Mouse (Mus musculus) hindbrain, embryonic 10.5 days (tissue): ENCODE measurements around the gene Nphs1. TPM values are rescaled to one million over a fixed set of nuclear protein-coding genes. Genes with fewer than 3 reads are reported as not detected.

ENCODE experiments used
- DNase-seq: peaks from one replicate; pipeline ENCODE4 v3.0.0-alpha.2; 2017; ENCODE audit warnings: low spot score
- H3K27ac ChIP-seq: fragments of 300-500 bp; sonication (generic); 2 replicates; pipeline ENCODE4 v1.5.1; 2016; ENCODE audit warnings: mild to moderate bottlenecking, moderate library complexity
- H3K27me3 ChIP-seq: fragments of 300-500 bp; sonication (generic); 2 replicates; pipeline ENCODE4 v1.6.1; 2016; ENCODE audit warnings: mild to moderate bottlenecking; ENCODE audit not compliant: poor library complexity, insufficient read depth, severe bottlenecking
- H3K36me3 ChIP-seq: fragments of 300-500 bp; sonication (generic); 2 replicates; pipeline ENCODE4 v1.6.1; 2016; ENCODE audit warnings: mild to moderate bottlenecking, moderate library complexity
- H3K4me1 ChIP-seq: fragments of 300-500 bp; sonication (generic); replicated peaks from 2 replicates; pipeline ENCODE4 v1.6.1; 2016; ENCODE audit warnings: mild to moderate bottlenecking
- H3K4me3 ChIP-seq: fragments of 300-500 bp; sonication (generic); 2 replicates; pipeline ENCODE4 v1.5.1; 2016; ENCODE audit warnings: mild to moderate bottlenecking, moderate library complexity
- H3K9me3 ChIP-seq: fragments of 300-500 bp; sonication (generic); 2 replicates; pipeline ENCODE4 v1.6.1; 2016; ENCODE audit warnings: mild to moderate bottlenecking, moderate library complexity
- WGBS: fragments of 180-500 bp; shearing (Covaris S2); methylation state at CpG from one replicate; pipeline ENCODE4 v1.1.7; 2016; 5-methylcytosine and 5-hydroxymethylcytosine counted together
- polyA plus RNA-seq: library from polyadenylated mRNA; unstranded; fragments of >200 nt; fragmentation: Nextera tagmentation; extraction: Ambion mirVana; gene quantifications from 2 replicates; pipeline ENCODE4 v1.2.1, GENCODE M21; 2016

Nphs1 gene
- polyA plus RNA-seq, result 1.7 and 4.2 TPM in 2 replicates

GRCm38 (mm10) chr7:30457629-30458330 lies at the start of gene Nphs1, which contains the start of gene Kirrel2:
Nphs1 (plus strand) TSS chr7:30458315.
Kirrel2 (minus strand) TSS chr7:30457690.
- Histone ChIP-seq H3K27me3 (peaks cover 100% of the 10 kb centered on the region), H3K9me3 (no peaks in the 10 kb centered on the region), H3K4me1 (peaks cover 50% of the 10 kb centered on the region), H3K36me3 (no peaks in the 10 kb centered on the region), H3K27ac (peak within 1 kb of the TSS; percentile 47), H3K4me3 (peak within 1 kb of the TSS; percentile 48)
- peak; percentile 77 for DNase-seq
- under 1% methylated on average over 16 of the region's 16 CpGs for WGBS

- no peaks in the 10 kb centered on the region for H3K36me3 ChIP-seq
- no peak overlapping the region for H3K27ac ChIP-seq
- 90% methylated on average over 3 of the region's 3 CpGs for WGBS
- no peaks in the 10 kb centered on the region for H3K4me1 ChIP-seq
- no peaks in the 10 kb centered on the region for H3K9me3 ChIP-seq
- H3K27me3 ChIP-seq, result 0 out of 2 replicates have a peak, but pooled peaks cover 8% of the 10 kb centered on the region
- H3K4me3 ChIP-seq, result no peak overlapping the region
- no peak for DNase-seq
These were observed 49.5 kb upstream of the Nphs1 start for GRCm38 (mm10) chr7:30408639-30409038.

GRCm38 (mm10) chr7:30409789-30410188 lies 48.3 kb upstream of the Nphs1 start:
- no peaks in the 10 kb centered on the region for H3K9me3 ChIP-seq
- H3K4me1 ChIP-seq, result no peaks in the 10 kb centered on the region
- H3K4me3 ChIP-seq, result no peak overlapping the region
- no peak overlapping the region for H3K27ac ChIP-seq
- H3K27me3 ChIP-seq, result 0 out of 2 replicates have a peak, but pooled peaks cover 8% of the 10 kb centered on the region
- WGBS, result 79% methylated on average over 2 of the region's 2 CpGs
- no peaks in the 10 kb centered on the region for H3K36me3 ChIP-seq
- no peak for DNase-seq

- no peaks in the 10 kb centered on the region for H3K9me3 ChIP-seq
- H3K27ac ChIP-seq, result no peak overlapping the region
- no peak for DNase-seq
- no peak overlapping the region for H3K4me3 ChIP-seq
- WGBS, result 74% methylated on average over 3 of the region's 3 CpGs
- 0 out of 2 replicates have a peak, but pooled peaks cover 8% of the 10 kb centered on the region for H3K27me3 ChIP-seq
- no peaks in the 10 kb centered on the region for H3K36me3 ChIP-seq
- no peaks in the 10 kb centered on the region for H3K4me1 ChIP-seq
These were observed 47.1 kb upstream of the Nphs1 start for GRCm38 (mm10) chr7:30411023-30411422.

GRCm38 (mm10) chr7:30412735-30413147 lies 45.4 kb upstream of the Nphs1 start:
- H3K36me3 ChIP-seq, result no peaks in the 10 kb centered on the region
- DNase-seq, result no peak
- H3K9me3 ChIP-seq, result no peaks in the 10 kb centered on the region
- 54% methylated on average over 4 of the region's 4 CpGs for WGBS
- 0 out of 2 replicates have a peak, but pooled peaks cover 8% of the 10 kb centered on the region for H3K27me3 ChIP-seq
- H3K4me3 ChIP-seq, result no peak overlapping the region
- no peaks in the 10 kb centered on the region for H3K4me1 ChIP-seq
- H3K27ac ChIP-seq, result no peak overlapping the region

GRCm38 (mm10) chr7:30413596-30413995 lies 44.5 kb upstream of the Nphs1 start, which contains the start of gene Tyrobp:
Tyrobp (plus strand) TSS chr7:30413760.
- Histone ChIP-seq H3K27me3 (0 out of 2 replicates have a peak, but pooled peaks cover 8% of the 10 kb centered on the region), H3K4me3 (no peak within 1 kb of the TSS), H3K27ac (no peak within 1 kb of the TSS), H3K9me3 (no peaks in the 10 kb centered on the region), H3K4me1 (no peaks in the 10 kb centered on the region), H3K36me3 (no peaks in the 10 kb centered on the region)
- WGBS, result 75% methylated on average over 5 of the region's 5 CpGs
- DNase-seq, result no peak

GRCm38 (mm10) chr7:30417856-30418255 lies 40.3 kb upstream of the Nphs1 start:
- no peak overlapping the region for H3K27ac ChIP-seq
- peaks cover 17% of the 10 kb centered on the region for H3K4me1 ChIP-seq
- H3K4me3 ChIP-seq, result no peak overlapping the region
- H3K27me3 ChIP-seq, result peaks cover 28% of the 10 kb centered on the region
- no peaks in the 10 kb centered on the region for H3K9me3 ChIP-seq
- 76% methylated on average over 9 of the region's 9 CpGs for WGBS
- H3K36me3 ChIP-seq, result no peaks in the 10 kb centered on the region
- no peak for DNase-seq

GRCm38 (mm10) chr7:30419561-30420499 lies 38.3 kb upstream of the Nphs1 start, which contains the start of gene Hcst:
Hcst (minus strand) TSS chr7:30419854.
- 0 out of 2 replicates have a peak, but pooled peaks cover 4% of the 10 kb centered on the region for H3K36me3 ChIP-seq
- no peaks in the 10 kb centered on the region for H3K9me3 ChIP-seq
- no peak within 1 kb of the TSS for H3K4me3 ChIP-seq
- H3K4me1 ChIP-seq, result peaks cover 24% of the 10 kb centered on the region
- no peak within 1 kb of the TSS for H3K27ac ChIP-seq
- peaks cover 41% of the 10 kb centered on the region for H3K27me3 ChIP-seq
- no peak for DNase-seq
- WGBS, result 75% methylated on average over 10 of the region's 10 CpGs

GRCm38 (mm10) chr7:30420673-30421072 lies 37.4 kb upstream of the Nphs1 start:
- H3K27ac ChIP-seq, result no peak overlapping the region
- WGBS, result 88% methylated on average over 3 of the region's 3 CpGs
- H3K36me3 ChIP-seq, result peaks cover 11% of the 10 kb centered on the region

GRCm38 (mm10) chr7:30421175-30421889 lies 36.8 kb upstream of the Nphs1 start, which contains the start of gene Nfkbid:
Nfkbid (plus strand) TSS chr7:30421732.
- peak within 1 kb of the TSS; percentile 66 for H3K4me3 ChIP-seq
- WGBS, result 12% methylated on average over 31 of the region's 31 CpGs
- peak within 1 kb of the TSS; percentile 80 for H3K27ac ChIP-seq
- H3K27me3 ChIP-seq, result peaks cover 41% of the 10 kb centered on the region
- peak; percentile 43 for DNase-seq
- peaks cover 16% of the 10 kb centered on the region for H3K36me3 ChIP-seq
- H3K9me3 ChIP-seq, result no peaks in the 10 kb centered on the region
- H3K4me1 ChIP-seq, result peaks cover 24% of the 10 kb centered on the region

More at GRCm38 (mm10) chr7:30420673-30421072, 37.4 kb upstream of the Nphs1 start:
- Histone ChIP-seq H3K9me3 (no peaks in the 10 kb centered on the region), H3K27me3 (peaks cover 41% of the 10 kb centered on the region), H3K4me1 (peaks cover 24% of the 10 kb centered on the region), H3K4me3 (no peak overlapping the region)
- no peak for DNase-seq

GRCm38 (mm10) chr7:30421890-30422435 lies 36.2 kb upstream of the Nphs1 start:
- H3K27me3 ChIP-seq, result peaks cover 41% of the 10 kb centered on the region
- peaks cover 20% of the 10 kb centered on the region for H3K36me3 ChIP-seq
- H3K4me3 ChIP-seq, result peak overlapping the region; percentile 66
- peak overlapping the region; percentile 80 for H3K27ac ChIP-seq
- under 1% methylated on average over 45 of the region's 45 CpGs for WGBS
- peaks cover 24% of the 10 kb centered on the region for H3K4me1 ChIP-seq
- peak; percentile 87 for DNase-seq
- no peaks in the 10 kb centered on the region for H3K9me3 ChIP-seq

- peaks cover 26% of the 10 kb centered on the region for H3K36me3 ChIP-seq
- H3K4me1 ChIP-seq, result peaks cover 24% of the 10 kb centered on the region
- H3K9me3 ChIP-seq, result no peaks in the 10 kb centered on the region
- H3K4me3 ChIP-seq, result peak overlapping the region; percentile 66
- peaks cover 41% of the 10 kb centered on the region for H3K27me3 ChIP-seq
- DNase-seq, result no peak
- peak overlapping the region; percentile 80 for H3K27ac ChIP-seq
- WGBS, result 15% methylated on average over 9 of the region's 9 CpGs
These were observed 35.6 kb upstream of the Nphs1 start for GRCm38 (mm10) chr7:30422560-30422959.
